Mouse (Mus musculus): Measurements from ENCODE around the gene Gm49450. TPM values are rescaled to one million over a fixed set of nuclear protein-coding genes. Genes with fewer than 3 reads are reported as not detected.

The Gm49450 gene
- polyA plus RNA-seq (2016; fragmentation: Nextera tagmentation; extraction: Ambion mirVana): not detected in 2 replicates

DNA sequence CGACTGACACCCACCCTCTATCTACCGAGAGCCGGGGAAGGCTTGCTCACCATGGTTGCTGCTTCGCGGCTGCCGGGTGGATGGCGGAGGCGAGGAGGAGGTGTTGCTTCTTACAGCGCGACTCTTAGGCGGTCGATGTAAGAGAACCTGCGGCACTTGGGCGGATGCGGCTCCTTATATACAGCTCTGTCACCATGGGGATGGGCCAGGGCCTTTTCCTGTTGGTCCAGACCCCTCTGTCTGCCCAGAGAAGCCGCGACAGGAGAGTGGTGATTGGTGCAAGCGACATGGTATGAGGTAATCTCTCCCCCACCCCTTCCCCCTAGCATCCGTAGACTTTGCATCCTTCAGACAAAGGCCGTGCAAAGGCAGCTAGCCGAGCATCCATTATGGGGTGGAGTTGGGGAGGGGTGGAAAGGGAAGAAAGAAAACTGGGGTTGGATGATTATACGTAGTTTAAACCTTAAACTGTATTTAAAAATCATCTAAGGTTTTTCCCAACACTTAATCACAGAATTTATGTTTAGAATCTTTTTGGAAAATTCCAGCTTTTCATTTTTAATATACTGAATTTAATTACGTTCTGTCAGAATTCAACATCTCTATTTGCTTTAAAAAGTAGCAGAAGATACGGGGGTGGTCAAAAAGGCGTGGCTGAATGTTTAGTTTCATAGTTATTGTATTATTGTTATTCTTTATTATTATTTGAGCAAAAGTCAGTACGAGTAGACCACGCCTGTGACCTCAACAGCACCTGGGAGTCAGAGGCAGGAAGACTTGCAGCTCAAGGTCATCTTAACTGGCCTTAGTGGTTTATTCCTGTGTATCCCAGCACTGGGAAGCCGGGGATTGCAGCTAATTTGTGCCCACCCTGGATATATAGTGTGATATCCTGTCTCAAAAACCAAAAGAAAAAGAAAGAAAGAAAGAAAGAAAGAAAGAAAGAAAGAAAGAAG is at the start of gene Gm49450, which contains the start of gene Tuba1a:
Gene Gm49450, minus strand, starts transcription at position 151 of the 956 bp plus-strand sequence.
Gene Tuba1a, minus strand, starts transcription at position 303 of the 956 bp plus-strand sequence.
- Histone ChIP-seq H3K9me3 (no peaks in the 10 kb centered on the region), H3K27ac (peak within 1 kb of the TSS; percentile 99), H3K9ac (peak within 1 kb of the TSS; percentile 88), H3K27me3 (no peaks in the 10 kb centered on the region), H3K4me2 (replicated peaks) (peak within 1 kb of the TSS; percentile 86), H3K36me3 (peaks cover 11% of the 10 kb centered on the region), H3K4me3 (peak within 1 kb of the TSS; percentile 74), H3K4me1 (peaks cover 10% of the 10 kb centered on the region)
- 3% methylated on average over 28 of the region's 28 CpGs for WGBS
- ATAC-seq (ENCODE audit: insufficient number of reproducible peaks, insufficient read depth, low FRiP score, low TSS enrichment): peak; percentile 99

GRCm38 (mm10) chr15:99001451-99001931 is 48.1 kb upstream of the Gm49450 start:
- Histone ChIP-seq H3K36me3 (no peaks in the 10 kb centered on the region), H3K4me3 (0 out of 2 replicates have a peak overlapping the region, but pooled peaks have one; percentile 18), H3K9me3 (no peaks in the 10 kb centered on the region), H3K27me3 (no peaks in the 10 kb centered on the region), H3K4me2 (replicated peaks) (peak overlapping the region; percentile 57), H3K4me1 (peaks cover 15% of the 10 kb centered on the region), H3K9ac (0 out of 2 replicates have a peak overlapping the region, but pooled peaks have one; percentile 19), H3K27ac (no peak overlapping the region)
- WGBS: 11% methylated on average over 17 of the region's 17 CpGs
- no peak; the same call in 1 of the 2 replicates for ATAC-seq (ENCODE audit: insufficient number of reproducible peaks, insufficient read depth, low FRiP score, low TSS enrichment)

DNA sequence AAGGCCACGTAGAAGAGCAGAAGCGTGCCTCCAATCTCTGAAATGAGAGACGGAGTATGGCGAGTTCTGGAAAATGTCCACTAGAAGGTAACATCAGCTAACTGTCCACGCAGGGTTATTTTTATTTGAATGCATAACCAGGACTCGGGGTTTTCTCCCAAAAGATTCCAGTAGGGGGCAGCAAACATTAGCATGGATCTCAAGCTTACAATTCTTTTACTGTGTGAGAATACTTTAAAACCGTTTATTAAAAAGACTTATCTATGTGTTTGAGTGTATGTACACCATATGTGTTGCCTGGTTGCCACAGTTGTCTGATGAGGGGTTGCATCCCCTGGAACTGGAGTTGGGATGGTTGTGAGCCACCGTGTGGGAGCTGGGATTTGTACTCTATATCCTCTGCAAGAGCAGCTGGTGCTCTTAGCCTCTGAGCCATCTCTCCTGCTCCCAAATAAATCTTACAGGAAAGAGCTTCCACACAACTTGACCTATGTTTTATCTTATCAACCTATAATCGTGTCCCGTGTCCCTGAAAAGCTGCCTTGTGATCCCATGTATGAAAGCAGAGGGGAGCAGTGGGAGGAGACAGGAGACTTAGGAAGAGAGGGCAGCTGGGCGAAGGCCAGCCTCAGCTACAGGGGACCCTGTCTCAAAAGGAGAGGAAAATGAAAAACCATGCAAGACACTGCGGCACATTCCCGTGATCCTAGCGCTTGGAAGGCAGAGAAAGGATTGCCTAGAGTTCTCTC is 47.4 kb upstream of the Gm49450 start:
- 38% methylated on average over 14 of the region's 14 CpGs for WGBS
- Histone ChIP-seq H3K4me3 (no peak overlapping the region), H3K36me3 (no peaks in the 10 kb centered on the region), H3K4me2 (replicated peaks) (peak overlapping the region; percentile 57; the same call in 1 of the 2 replicates), H3K4me1 (peaks cover 15% of the 10 kb centered on the region), H3K27ac (0 out of 2 replicates have a peak overlapping the region, but pooled peaks have one; percentile 1), H3K9ac (no peak overlapping the region), H3K9me3 (no peaks in the 10 kb centered on the region), H3K27me3 (no peaks in the 10 kb centered on the region)
- no peak for ATAC-seq (ENCODE audit: insufficient number of reproducible peaks, insufficient read depth, low FRiP score, low TSS enrichment)

- ATAC-seq (ENCODE audit: insufficient number of reproducible peaks, insufficient read depth, low FRiP score, low TSS enrichment): no peak
- Histone ChIP-seq H3K9ac (no peak overlapping the region), H3K4me3 (no peak overlapping the region), H3K4me1 (peaks cover 15% of the 10 kb centered on the region), H3K27me3 (no peaks in the 10 kb centered on the region), H3K9me3 (no peaks in the 10 kb centered on the region), H3K36me3 (no peaks in the 10 kb centered on the region), H3K4me2 (replicated peaks) (no peak overlapping the region), H3K27ac (no peak overlapping the region)
- WGBS: 34% methylated on average over 6 of the region's 6 CpGs
Observed at GRCm38 (mm10) chr15:98998775-98999157, 45.4 kb upstream of the Gm49450 start.

DNA sequence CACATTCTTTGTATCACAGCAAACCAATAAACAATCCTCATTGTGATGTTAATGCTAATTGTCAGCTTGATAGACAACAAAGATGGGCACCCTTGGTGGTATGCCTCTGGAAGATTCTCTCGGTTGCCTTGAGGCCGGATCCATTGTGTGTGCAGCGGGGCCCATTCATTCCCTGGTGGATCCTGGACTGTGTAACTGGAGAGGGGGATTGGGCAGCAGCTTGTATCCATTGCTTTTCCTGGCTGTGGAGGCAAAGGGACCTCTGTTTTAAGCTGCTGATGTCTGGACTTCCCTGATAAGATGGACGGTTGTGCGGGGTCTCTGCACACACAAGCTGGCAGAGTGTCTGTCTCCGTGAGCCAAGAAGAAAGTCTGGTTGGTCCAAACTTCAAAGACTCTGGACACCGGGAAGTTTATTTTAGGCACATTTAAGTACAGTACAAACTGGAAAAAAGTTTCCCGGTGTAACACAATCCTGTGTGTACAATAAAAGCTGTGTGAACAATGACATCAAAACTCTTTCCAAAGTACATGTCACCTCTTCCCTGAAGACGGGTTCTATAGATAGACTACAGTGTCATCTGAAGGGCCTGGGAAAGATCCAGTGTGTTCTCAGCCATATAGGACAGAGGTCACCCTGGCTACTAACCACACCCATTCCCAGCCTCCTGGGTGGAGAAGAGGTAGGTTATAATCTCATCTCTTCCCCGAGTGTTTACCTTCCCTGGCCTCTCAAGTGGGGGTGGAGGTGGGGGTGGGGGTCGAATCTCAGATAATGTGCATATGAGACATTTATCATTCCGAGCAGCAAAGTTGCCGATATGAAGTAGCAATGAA is 44.8 kb upstream of the Gm49450 start:
- Histone ChIP-seq H3K36me3 (no peaks in the 10 kb centered on the region), H3K27ac (no peak overlapping the region), H3K4me1 (peaks cover 15% of the 10 kb centered on the region), H3K9me3 (no peaks in the 10 kb centered on the region), H3K4me2 (replicated peaks) (no peak overlapping the region), H3K27me3 (no peaks in the 10 kb centered on the region), H3K4me3 (no peak overlapping the region), H3K9ac (no peak overlapping the region)
- no peak for ATAC-seq (ENCODE audit: insufficient number of reproducible peaks, insufficient read depth, low FRiP score, low TSS enrichment)
- WGBS: 51% methylated on average over 13 of the region's 13 CpGs

GRCm38 (mm10) chr15:98996840-98997239 is 43.5 kb upstream of the Gm49450 start:
- no peak overlapping the region for H3K27ac ChIP-seq
- no peak overlapping the region for H3K4me3 ChIP-seq
- no peak overlapping the region for H3K9ac ChIP-seq
- no peaks in the 10 kb centered on the region for H3K27me3 ChIP-seq
- H3K4me1 ChIP-seq: peaks cover 19% of the 10 kb centered on the region
- 59% methylated on average over 7 of the region's 7 CpGs for WGBS
- H3K9me3 ChIP-seq: no peaks in the 10 kb centered on the region
- H3K36me3 ChIP-seq: no peaks in the 10 kb centered on the region
- no peak overlapping the region for H3K4me2 ChIP-seq (replicated peaks)
- no peak for ATAC-seq (ENCODE audit: insufficient number of reproducible peaks, insufficient read depth, low FRiP score, low TSS enrichment)

GRCm38 (mm10) chr15:98994957-98995520 is 41.7 kb upstream of the Gm49450 start:
- H3K4me2 ChIP-seq (replicated peaks): no peak overlapping the region
- H3K27me3 ChIP-seq: no peaks in the 10 kb centered on the region
- H3K27ac ChIP-seq: no peak overlapping the region
- H3K9me3 ChIP-seq: no peaks in the 10 kb centered on the region
- WGBS: 87% methylated on average over 9 of the region's 9 CpGs
- ATAC-seq (ENCODE audit: insufficient number of reproducible peaks, insufficient read depth, low FRiP score, low TSS enrichment): no peak
- H3K4me1 ChIP-seq: peaks cover 30% of the 10 kb centered on the region
- H3K9ac ChIP-seq: no peak overlapping the region
- H3K4me3 ChIP-seq: no peak overlapping the region
- no peaks in the 10 kb centered on the region for H3K36me3 ChIP-seq

GRCm38 (mm10) chr15:98993865-98994264 is 40.5 kb upstream of the Gm49450 start:
- H3K36me3 ChIP-seq: no peaks in the 10 kb centered on the region
- no peaks in the 10 kb centered on the region for H3K9me3 ChIP-seq
- 2% methylated on average over 11 of the region's 11 CpGs for WGBS
- H3K4me1 ChIP-seq: peaks cover 32% of the 10 kb centered on the region
- ATAC-seq (ENCODE audit: insufficient number of reproducible peaks, insufficient read depth, low FRiP score, low TSS enrichment): no peak
- H3K27me3 ChIP-seq: no peaks in the 10 kb centered on the region
- no peak overlapping the region for H3K27ac ChIP-seq
- no peak overlapping the region for H3K4me3 ChIP-seq
- no peak overlapping the region for H3K9ac ChIP-seq
- H3K4me2 ChIP-seq (replicated peaks): peak overlapping the region; percentile 64

GRCm38 (mm10) chr15:98993093-98993793 is 39.9 kb upstream of the Gm49450 start:
- Histone ChIP-seq H3K27me3 (no peaks in the 10 kb centered on the region), H3K4me3 (peak overlapping the region; percentile 39), H3K9ac (peak overlapping the region; percentile 63), H3K9me3 (no peaks in the 10 kb centered on the region), H3K4me2 (replicated peaks) (peak overlapping the region; percentile 64), H3K4me1 (peaks cover 30% of the 10 kb centered on the region), H3K36me3 (no peaks in the 10 kb centered on the region), H3K27ac (peak overlapping the region; percentile 95)
- ATAC-seq (ENCODE audit: insufficient number of reproducible peaks, insufficient read depth, low FRiP score, low TSS enrichment): peak; percentile 83
- whole genome bisulfite sequencing: 5% methylated on average over 35 of the region's 35 CpGs

Data from embryonic facial prominence, embryonic 12.5 days (tissue).